Mouse (Mus musculus): ENCODE results near the gene Cryzl2.

The Cryzl2 gene

DNA sequence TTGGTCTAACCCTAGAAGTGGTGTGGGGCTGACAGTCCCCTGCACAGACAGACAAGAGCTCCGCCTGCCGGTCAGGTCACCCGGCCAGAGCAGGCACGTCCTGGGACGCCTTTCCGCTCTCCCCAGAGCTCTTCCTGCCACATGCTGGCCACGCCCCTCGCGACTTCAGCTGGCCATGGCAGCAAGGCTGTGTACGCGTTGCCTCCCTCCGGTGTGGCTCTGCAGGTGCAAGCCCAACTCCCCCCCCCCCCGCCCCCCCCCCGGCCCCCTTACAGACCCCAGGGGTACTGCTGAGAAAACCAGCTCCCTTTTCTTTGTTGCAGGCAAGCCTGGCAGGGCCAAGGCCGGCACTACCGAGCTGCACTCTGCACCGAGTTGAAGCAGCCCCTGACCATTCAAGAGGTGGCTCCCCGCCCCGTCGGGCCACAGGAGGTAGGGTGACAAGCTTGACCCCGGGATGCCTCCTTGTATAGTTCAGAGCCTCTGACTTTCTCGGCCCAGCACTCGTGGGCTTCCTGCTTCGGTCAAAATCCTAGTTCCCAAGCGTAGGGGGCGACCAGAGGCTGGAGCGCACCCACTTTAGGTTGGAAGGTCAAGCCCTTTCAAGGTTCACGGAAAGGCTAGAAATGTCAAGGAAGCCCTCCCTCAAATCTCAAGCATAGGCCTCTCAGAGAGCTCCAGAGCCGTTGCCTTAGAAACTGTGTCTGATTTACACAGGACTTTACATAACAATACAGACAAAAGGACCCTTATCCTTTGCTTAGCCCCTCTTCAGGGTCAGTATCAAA is at the start of gene Cryzl2:
Cryzl2 (plus strand) TSS at position 157 of the 788 bp plus-strand sequence.
- DNase-seq, result peak; percentile 94

DNA sequence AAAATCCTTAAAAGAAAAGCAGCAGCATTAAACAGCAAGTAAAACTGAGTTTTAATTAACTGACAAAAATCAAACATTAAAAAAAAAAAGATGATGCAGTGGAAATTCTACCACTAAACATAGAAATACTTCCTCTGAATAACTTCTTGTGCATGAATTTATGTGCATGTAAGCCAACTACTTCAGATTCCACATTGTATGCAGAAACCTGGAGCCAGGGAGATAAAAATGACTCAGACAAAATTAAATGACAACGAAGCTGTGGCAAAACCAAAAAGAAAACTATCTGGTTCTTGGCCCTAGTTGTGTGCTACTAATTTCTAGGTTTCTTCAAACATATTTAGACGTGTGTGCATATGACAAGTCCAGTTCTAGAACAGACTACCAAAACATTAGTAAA is 48.7 kb upstream of the Cryzl2 start:
- DNase-seq, result no peak

GRCm38 (mm10) chr1:157410937-157411336 is 47.4 kb upstream of the Cryzl2 start:
- peak; percentile 12 for DNase-seq

DNA sequence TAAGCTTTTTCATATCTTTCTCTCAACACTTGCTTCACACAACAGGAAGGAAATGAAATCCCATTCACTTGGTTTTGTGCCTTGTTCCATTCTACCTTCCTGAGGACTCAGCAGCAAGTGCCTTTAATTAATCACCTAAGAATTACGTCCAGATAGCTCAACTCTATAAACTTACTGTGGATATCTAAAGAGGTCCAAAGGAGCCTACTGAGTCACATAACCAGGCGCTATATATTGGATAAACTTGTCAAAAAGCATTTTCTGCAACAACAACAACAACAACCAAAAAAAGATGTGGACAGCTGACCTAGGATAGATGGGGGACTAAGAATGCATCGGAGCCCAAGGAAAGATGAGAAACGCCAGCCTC is 47.1 kb upstream of the Cryzl2 start:
- no peak for DNase-seq

DNA sequence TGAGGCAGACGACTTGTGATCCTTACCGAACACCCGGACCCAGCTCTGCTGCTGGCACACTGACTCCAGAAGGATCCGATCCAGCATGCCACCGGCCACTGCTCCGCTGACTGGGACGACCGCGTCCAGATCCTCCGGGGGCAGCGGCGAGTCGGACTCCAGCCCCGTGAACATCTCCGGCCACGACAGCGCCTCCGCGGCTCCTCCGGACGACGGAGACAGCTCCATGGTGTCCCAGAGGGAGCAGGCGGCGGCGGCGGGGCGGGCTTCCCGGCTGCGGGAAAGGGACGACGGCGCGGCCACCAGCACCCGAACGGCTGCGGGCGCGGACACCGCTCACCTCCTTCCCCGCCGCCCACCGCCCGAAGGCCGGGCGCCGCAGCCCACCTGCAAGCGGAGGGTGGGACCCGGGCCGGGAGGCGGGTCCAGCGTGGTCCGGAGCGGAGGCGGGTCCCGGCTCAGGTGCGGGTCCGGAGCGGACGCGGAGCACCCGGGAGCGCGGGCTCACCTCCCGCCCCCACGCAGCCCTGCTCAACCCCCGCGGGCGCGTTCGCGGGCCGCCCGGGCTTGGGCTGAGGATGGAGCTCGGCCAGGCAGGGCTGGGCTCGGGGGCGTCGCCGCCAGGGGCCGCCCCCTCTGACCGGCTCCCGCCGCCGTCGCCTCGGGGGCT is 46.5 kb upstream of the Cryzl2 start:
- DNase-seq, result peak; percentile 82

GRCm38 (mm10) chr1:157412454-157413369 is 45.7 kb upstream of the Cryzl2 start, which contains the start of gene Rasal2:
Gene Rasal2 (minus strand): TSS chr1:157412595.
- peak; percentile 98 for DNase-seq

DNA sequence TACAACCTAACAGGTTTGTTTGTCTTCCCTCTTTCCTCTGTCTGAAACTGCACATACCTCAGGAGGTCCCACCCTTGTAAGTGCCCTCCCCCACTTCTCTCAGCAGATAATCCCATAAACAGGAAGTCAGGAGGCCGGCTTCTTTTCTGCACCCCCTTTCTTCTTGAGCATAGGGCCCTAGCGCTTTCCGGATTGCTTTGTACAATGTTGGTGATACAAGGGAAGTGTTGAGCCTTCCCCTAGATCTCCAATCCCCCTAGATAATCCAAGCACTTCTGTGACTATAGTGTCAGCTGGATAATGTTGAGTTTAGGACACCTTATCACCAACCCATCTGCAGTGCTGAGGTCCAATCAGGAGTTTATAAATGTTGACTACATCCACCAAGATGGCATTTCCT is 42.6 kb upstream of the Cryzl2 start:
- DNase-seq, result no peak

- no peak for DNase-seq
Measured at GRCm38 (mm10) chr1:157416628-157417027, 41.7 kb upstream of the Cryzl2 start.

DNA sequence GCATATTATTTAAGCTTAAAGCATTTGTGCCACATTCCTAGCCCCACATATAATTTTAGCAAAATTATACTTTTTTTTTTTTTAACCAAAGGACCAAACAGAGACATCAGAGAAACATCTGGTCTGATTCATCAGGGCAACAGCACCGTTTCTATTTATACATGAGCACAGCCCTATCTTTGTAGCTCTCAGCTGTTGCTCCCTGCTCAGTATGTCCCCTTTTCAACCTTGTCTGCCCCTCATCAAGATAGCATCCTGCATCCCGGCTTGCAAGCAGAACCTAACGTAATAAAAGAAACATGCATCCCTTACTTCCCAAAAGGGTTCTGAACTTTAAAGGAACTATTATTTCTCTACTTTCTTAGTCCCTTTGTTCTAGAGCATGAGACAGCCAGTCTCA is 41.0 kb upstream of the Cryzl2 start:
- no peak for DNase-seq

DNA sequence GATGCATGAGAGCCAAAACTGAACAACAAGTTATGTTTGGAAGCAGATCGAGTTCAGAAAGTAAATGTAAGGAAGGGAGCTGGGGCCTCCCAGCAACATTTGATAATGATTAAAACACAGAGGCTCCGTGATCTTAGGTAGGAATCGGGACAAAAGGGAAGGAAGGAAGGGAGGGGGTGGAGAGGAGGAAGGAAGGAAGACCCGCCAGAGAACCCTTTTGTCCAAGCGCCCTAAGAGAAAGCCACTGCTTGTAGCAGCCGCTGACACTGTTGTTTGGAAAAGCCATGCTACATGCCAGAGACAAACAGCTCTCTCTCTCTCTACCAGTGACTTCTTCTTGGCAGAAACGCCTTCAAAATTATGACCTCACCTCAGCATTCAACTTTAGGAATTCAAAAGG is 40.5 kb upstream of the Cryzl2 start:
- peak; percentile 19 for DNase-seq

DNA sequence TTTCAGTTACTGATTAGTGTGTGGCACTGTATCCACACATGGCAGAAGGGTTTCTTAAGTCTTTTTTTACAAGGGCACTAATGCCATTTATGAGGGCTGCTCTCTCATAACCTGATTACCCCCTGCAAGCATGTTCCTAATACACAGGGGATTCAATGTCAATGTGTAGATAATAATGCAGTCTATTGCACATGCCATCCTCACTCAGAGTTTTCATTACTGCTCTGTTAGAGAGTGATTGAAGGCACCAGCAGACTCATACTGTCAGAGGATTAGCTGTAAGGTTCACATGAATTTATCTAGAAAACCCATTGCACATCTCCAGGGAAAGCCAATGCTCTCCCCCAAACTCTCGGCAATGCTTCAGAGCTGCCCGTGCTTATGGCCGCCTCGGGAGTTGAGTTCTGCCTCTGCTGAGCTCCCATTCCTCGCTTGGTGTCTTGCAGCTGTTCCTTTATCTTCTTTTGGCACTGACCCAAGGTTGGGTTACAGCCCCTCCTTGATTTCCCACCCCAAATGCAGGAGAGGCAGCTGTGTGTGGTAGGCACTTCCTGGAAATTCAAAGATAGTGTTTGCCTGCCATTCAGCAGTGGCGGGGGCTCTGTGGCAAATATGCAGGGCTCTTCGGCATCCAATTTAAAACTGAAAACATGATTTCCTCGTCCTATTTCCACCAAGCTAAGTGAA is 32.5 kb upstream of the Cryzl2 start:
- peak; percentile 23 for DNase-seq

GRCm38 (mm10) chr1:157426933-157427332 is 31.4 kb upstream of the Cryzl2 start:
- no peak for DNase-seq

DNA sequence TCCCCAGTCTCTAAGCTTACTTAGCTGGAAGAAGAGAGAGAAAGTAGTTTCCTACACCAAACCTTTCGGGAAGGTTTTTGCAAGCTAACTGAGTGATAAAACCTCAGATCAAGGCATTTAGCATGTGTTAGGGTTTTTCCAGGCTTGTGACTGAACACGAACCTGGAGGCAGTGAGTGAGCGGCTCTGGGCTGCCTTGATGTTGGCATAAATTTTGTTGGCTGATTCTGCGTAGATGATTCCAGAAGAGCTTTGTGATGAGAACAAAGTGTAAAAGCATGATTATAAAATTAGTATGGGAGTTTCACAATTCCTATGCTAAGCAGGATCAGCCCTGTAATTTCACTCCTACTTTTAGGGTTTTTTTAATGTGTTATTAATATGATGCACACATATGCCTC is 30.8 kb upstream of the Cryzl2 start:
- no peak for DNase-seq

GRCm38 (mm10) chr1:157428366-157428765 is 30.0 kb upstream of the Cryzl2 start:
- no peak for DNase-seq

DNA sequence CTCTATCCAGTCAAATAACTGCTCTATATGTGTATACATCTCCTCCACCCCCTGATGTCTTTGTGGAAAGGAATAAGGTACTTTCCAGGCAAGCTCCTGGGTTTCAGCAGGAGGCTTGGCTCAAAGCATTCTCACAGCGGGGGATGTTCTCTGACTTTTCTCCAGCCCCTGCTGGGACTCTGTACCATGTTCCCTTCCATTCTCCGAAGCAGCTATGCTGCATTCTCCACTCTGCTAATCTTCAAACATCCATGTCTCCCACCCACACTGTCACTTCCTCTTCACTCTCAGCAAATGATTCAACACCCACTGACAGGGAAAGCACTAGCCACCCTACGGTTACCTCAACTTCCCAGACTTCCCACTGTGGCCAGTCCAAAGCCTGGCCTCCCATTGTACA is 25.1 kb upstream of the Cryzl2 start:
- DNase-seq, result no peak

- DNase-seq, result no peak
Measured at GRCm38 (mm10) chr1:157434404-157434803, 24.0 kb upstream of the Cryzl2 start.

GRCm38 (mm10) chr1:157435926-157436325 is 22.5 kb upstream of the Cryzl2 start:
- no peak for DNase-seq

DNA sequence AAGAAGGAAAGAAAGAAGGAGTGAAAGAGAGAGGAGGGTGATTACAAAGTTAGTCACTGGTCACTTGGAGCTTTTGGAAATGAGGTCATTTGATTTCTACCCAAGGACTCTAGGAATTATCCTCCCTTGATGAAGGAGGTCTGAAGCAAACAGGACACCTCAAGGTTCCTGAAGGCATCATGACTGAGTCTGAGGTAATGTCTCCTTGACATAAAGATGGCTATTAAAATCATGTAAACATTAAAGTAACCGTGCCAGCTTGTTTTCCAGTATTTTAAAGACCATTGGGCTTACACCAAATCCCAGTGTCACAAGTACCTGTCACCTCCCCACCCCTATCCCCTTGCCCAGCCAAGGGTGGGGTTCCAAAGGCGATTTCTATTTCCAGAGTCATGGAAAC is 20.1 kb upstream of the Cryzl2 start:
- DNase-seq, result no peak

GRCm38 (mm10) chr1:157439101-157439500 is 19.3 kb upstream of the Cryzl2 start:
- DNase-seq, result no peak

DNA sequence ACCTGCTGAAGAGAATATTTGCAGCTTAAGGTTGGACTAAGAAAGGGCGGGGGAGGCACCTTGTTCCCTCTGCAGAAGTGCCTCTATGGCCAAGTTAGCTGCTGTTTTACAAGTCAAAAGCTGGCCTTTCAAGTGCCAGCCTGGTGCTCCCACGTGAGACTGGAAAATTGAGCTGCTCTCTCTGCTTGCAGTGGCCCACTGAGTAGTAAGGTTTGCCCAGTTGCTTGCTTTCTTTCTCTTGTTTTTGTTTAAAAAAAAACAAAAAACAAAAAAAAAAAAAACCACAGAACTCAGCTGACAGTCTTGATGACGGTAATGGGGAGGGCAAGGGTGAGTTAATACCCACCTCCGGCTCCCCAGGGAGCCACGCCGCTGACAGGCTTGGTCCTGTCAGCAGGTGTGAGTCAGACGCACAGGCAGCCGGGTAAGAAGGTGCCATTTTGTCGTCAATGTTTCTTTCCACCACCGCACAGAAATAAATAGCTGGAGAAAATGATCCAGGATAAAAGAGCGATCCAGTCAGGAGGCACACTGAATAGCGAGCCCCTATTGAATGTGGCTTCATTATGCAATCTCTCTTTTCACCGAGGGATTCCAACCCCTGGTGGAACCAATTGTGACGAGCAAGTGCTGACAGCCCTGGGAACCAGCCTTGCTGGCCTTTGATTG is 18.3 kb upstream of the Cryzl2 start:
- peak; percentile 12 for DNase-seq

- DNase-seq, result peak; percentile 49
Measured at GRCm38 (mm10) chr1:157443026-157443722, 15.2 kb upstream of the Cryzl2 start.

Data from kidney, postnatal 10 days (tissue).